Mouse (Mus musculus): ENCODE measurements around the gene Ppp1r35. TPM values are rescaled to one million over a fixed set of nuclear protein-coding genes. Genes with fewer than 3 reads are reported as not detected.

The Ppp1r35 gene
- 55.5 and 66.0 TPM in 2 replicates for polyA plus RNA-seq (2012; rRNA removed)

DNA sequence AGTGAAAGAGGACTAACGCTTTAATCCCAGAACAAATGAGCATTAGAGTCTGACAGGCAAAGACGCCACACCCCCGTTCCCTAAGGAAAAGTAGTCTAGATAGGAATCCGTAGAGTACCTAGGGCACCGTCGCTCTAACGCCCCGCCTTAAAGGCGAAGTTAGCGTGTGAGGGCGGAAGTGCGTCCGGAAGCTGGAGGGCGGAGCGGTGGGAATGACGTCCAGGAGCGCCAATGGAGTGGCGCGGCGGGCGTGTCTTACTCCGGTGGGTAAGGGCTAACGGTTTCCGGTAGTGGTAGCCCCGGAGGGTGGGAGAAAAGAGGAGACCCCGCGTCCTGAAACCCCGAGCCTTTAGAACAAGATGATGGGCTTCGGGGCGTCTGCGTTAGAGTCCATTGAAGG, at the start of gene Ppp1r35:
Gene Ppp1r35 (plus strand): TSS at position 215 of the 400 bp plus-strand sequence.

GRCm38 (mm10) chr5:137741023-137741931, 37.4 kb upstream of the Ppp1r35 start, which contains the start of gene Nyap1:
Gene Nyap1, minus strand, starts transcription at chr5:137741607.

DNA sequence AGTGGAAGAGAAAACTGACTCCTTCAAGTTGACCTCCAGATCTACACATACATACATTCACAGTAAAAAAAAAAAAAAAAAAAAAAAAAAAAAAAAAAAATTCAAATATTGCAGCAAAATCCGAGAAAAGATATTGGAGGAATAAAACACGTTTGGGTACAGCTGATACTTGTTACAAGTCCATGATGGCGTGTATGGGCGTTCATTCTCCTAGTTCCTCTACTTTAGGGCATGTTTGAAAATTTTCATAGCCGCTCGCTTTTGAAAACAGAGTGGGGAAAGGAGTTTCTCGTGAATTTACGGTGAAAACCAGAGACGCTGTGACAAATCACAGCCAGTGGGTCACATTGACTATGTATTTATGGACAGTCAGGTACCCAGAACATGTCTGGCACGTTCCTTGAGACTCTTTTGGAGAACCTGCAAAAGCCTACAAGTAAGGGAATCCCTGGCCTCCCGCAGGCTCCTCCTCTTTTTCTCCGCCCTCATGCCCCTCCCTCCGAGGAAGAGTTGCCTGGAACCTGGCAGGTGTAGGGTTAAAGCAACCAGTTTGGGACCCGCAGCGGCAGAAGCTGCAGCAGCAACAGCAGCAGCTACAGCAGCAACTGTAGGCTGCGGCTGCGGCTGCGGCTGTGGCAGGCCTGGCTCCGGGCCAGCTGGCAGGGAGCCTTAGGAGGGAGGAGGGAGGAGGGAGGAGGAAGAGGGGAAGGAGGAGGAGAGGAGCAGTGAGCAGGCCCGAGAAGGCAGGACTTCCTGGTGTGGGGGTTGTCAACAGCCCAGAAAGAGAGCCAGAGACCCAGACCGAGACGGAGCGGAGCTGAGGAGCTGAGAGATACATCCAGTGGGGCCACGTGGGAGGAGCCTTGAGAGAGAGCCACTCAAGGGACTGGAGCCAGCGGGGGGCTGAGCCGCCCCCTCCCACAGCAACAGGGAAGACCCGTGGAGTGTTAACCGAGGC, 33.2 kb upstream of the Ppp1r35 start, which contains the start of gene Tsc22d4:
Gene Tsc22d4 (plus strand): TSS at position 517 of the 958 bp plus-strand sequence.

DNA sequence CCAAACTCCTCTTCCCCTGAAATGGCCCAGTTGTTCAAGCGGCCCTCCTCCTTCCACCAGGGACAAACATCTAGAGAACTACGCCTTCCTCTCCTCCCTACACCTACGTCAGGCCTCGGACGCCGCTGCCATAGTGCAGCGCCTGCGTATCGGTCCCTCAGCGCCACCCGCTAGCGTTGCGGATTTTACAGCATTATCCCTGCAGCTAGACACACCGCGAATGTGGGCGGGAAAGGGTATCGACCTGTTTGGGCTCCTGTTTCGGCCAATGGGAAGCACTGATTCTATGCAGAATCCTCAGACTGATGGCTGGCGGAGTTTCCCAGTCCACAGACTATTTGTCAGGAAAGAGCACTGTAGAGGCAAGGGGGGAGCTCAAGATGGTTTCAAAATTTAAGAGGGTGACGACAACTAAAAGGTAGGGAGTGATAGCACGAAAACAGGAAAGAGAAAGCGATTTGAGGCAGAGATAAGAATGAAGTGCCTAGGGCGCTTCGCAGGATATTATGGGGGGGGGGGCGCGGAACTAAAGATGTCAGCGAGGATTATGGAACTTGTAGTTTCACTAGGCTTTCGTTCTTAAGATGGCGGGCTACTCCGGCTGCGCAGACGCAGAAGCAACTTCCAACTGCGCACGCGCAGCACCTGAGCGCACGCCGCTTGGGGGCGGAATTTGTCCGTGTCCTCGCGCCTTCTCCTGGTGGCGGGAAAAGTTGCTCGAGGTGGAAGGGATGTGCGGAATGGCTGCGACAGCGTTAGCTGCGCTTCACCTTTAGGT, 8.7 kb downstream of the Ppp1r35 start, which contains the start of the genes Mepce and Zcwpw1:
Gene Mepce (minus strand): TSS at position 505 of the 778 bp plus-strand sequence.
Gene Zcwpw1 (plus strand): TSS at position 648 of the 778 bp plus-strand sequence.

Other genes with a start within 250 kb of the Ppp1r35 start
- not detected in 2 replicates for gene Epo, start 245.6 kb upstream of the Ppp1r35 start, polyA plus RNA-seq (2012; rRNA removed)
- gene Gnb2, start 245.3 kb upstream of the Ppp1r35 start, polyA plus RNA-seq (2012; rRNA removed), result 859 and 883 TPM in 2 replicates
- 237 and 255 TPM in 2 replicates for gene Actl6b, start 225.3 kb upstream of the Ppp1r35 start, polyA plus RNA-seq (2012; rRNA removed)
- 8.2 and 9.8 TPM in 2 replicates for gene Tfr2, start 209.0 kb upstream of the Ppp1r35 start, polyA plus RNA-seq (2012; rRNA removed)
- 68.3 and 78.4 TPM in 2 replicates for gene Mospd3, start 177.8 kb upstream of the Ppp1r35 start, polyA plus RNA-seq (2012; rRNA removed)
- 30.6 and 64.8 TPM in 2 replicates for gene Pcolce, start 165.1 kb upstream of the Ppp1r35 start, polyA plus RNA-seq (2012; rRNA removed)
- gene Fbxo24, start 149.8 kb upstream of the Ppp1r35 start, polyA plus RNA-seq (2012; rRNA removed), result 0.23 and 0.26 TPM in 2 replicates
- 22.0 and 23.5 TPM in 2 replicates for gene Lrch4, start 149.7 kb upstream of the Ppp1r35 start, polyA plus RNA-seq (2012; rRNA removed)
- 16.1 and 17.9 TPM in 2 replicates for gene Gm20605, start 149.7 kb upstream of the Ppp1r35 start, polyA plus RNA-seq (2012; rRNA removed)
- 35.2 and 37.5 TPM in 2 replicates for gene Sap25, start 137.5 kb upstream of the Ppp1r35 start, polyA plus RNA-seq (2012; rRNA removed)
- 0.06 and 0.13 TPM in 2 replicates for gene Irs3, start 133.1 kb upstream of the Ppp1r35 start, polyA plus RNA-seq (2012; rRNA removed)
- gene Agfg2, start 94.1 kb upstream of the Ppp1r35 start, polyA plus RNA-seq (2012; rRNA removed), result 16.9 and 19.4 TPM in 2 replicates
- 165 and 183 TPM in 2 replicates for gene Nyap1, start 37.2 kb upstream of the Ppp1r35 start, polyA plus RNA-seq (2012; rRNA removed)
- 57.8 and 66.5 TPM in 2 replicates for gene Tsc22d4, start 33.1 kb upstream of the Ppp1r35 start, polyA plus RNA-seq (2012; rRNA removed)
- 36.2 and 40.2 TPM in 2 replicates for gene Mepce, start 8.8 kb downstream of the Ppp1r35 start, polyA plus RNA-seq (2012; rRNA removed)
- gene Zcwpw1, start 8.9 kb downstream of the Ppp1r35 start, polyA plus RNA-seq (2012; rRNA removed), result 11.3 and 14.0 TPM in 2 replicates
- gene Pilra, start 57.4 kb downstream of the Ppp1r35 start, polyA plus RNA-seq (2012; rRNA removed), result 0.38 TPM in 2 replicates
- gene Pilrb1, start 79.3 kb downstream of the Ppp1r35 start, polyA plus RNA-seq (2012; rRNA removed), result 0.09 and 0.10 TPM in 2 replicates
- gene Pilrb2, start 93.0 kb downstream of the Ppp1r35 start, polyA plus RNA-seq (2012; rRNA removed), result 0.04 and 0.11 TPM in 2 replicates
- 0.05 TPM in 1 of 2 replicates, not detected in the other for gene Cyp3a13, start 142.8 kb downstream of the Ppp1r35 start, polyA plus RNA-seq (2012; rRNA removed)
- 0.38 and 0.71 TPM in 2 replicates for gene Gjc3, start 184.2 kb downstream of the Ppp1r35 start, polyA plus RNA-seq (2012; rRNA removed)
- gene Azgp1, start 202.7 kb downstream of the Ppp1r35 start, polyA plus RNA-seq (2012; rRNA removed), result not detected in 2 replicates
- not detected in 2 replicates for gene Smok3a, start 242.4 kb downstream of the Ppp1r35 start, polyA plus RNA-seq (2012; rRNA removed)
- not detected in 2 replicates for gene Smok3b, start 242.6 kb downstream of the Ppp1r35 start, polyA plus RNA-seq (2012; rRNA removed)

All from central nervous system, embryonic 14 days (tissue).